Mouse (Mus musculus) midbrain, embryonic 16.5 days (tissue): ENCODE data around the gene Rbms3. TPM values are rescaled to one million over a fixed set of nuclear protein-coding genes. Genes with fewer than 3 reads are reported as not detected.

Experiments used
- ATAC-seq: fragments of 200-750 bp; cut with Nextera tagmentation; 2 replicates; pipeline ENCODE4 v1.8.0; 2017; ENCODE audit warnings: moderate TSS enrichment
- H3K27ac ChIP-seq: fragments of 300-500 bp; sonication (generic); 2 replicates; pipeline ENCODE4 v1.5.1; 2014; ENCODE audit warnings: mild to moderate bottlenecking, low read length, mixed read lengths
- H3K27me3 ChIP-seq: fragments of 300-500 bp; sonication (generic); 2 replicates; pipeline ENCODE4 v1.6.1; 2014; ENCODE audit warnings: low read depth, low read length, mixed read lengths; ENCODE audit not compliant: control insufficient read depth, insufficient read depth
- H3K36me3 ChIP-seq: fragments of 300-500 bp; sonication (generic); 2 replicates; pipeline ENCODE4 v1.6.1; 2014; ENCODE audit warnings: mild to moderate bottlenecking, low read length, moderate library complexity, mixed read lengths; ENCODE audit not compliant: control insufficient read depth, insufficient read depth
- H3K4me1 ChIP-seq: fragments of 300-500 bp; sonication (generic); 2 replicates; pipeline ENCODE4 v1.6.1; 2014; ENCODE audit warnings: mild to moderate bottlenecking, low read length, mixed read lengths; ENCODE audit not compliant: control insufficient read depth, insufficient read depth
- H3K4me2 ChIP-seq: fragments of 300-500 bp; sonication (generic); 2 replicates; pipeline ENCODE4 v1.6.1; 2014; ENCODE audit warnings: mild to moderate bottlenecking, low read length, mixed read lengths
- H3K4me3 ChIP-seq: fragments of 300-500 bp; sonication (generic); 2 replicates; pipeline ENCODE4 v1.5.1; 2014; ENCODE audit warnings: low read depth, mild to moderate bottlenecking, low read length, moderate library complexity, mixed read lengths
- H3K9ac ChIP-seq: fragments of 300-500 bp; sonication (generic); 2 replicates; pipeline ENCODE4 v1.6.1; 2014; ENCODE audit warnings: low read depth, low read length, mixed read lengths
- H3K9me3 ChIP-seq: fragments of 300-500 bp; sonication (generic); replicated peaks from 2 replicates; pipeline ENCODE4 v1.6.1; 2014; ENCODE audit warnings: mild to moderate bottlenecking, low read length, mixed read lengths; ENCODE audit not compliant: control insufficient read depth, poor library complexity, severe bottlenecking
- WGBS: fragments of 180-500 bp; shearing (Covaris S2); extraction: QIAGEN DNeasy Blood & Tissue Kit; methylation state at CpG from one replicate; pipeline ENCODE4 v1.1.7; 2014; 5-methylcytosine and 5-hydroxymethylcytosine counted together
- polyA plus RNA-seq: library from polyadenylated mRNA; unstranded; fragments of >200 nt; fragmentation: Nextera tagmentation; extraction: Ambion mirVana; gene quantifications from 2 replicates; pipeline ENCODE4 v1.2.1, GENCODE M21; 2015

The Rbms3 gene
- polyA plus RNA-seq, 1 experiment from 2014 or later: 65.9 TPM

GRCm38 (mm10) chr9:117113592-117113991 lies 516.1 kb downstream of the Rbms3 start:
- no peak overlapping the region for H3K9ac ChIP-seq
- H3K36me3 ChIP-seq: no peaks in the 10 kb centered on the region
- no peak overlapping the region for H3K4me2 ChIP-seq
- no peak overlapping the region for H3K27ac ChIP-seq
- 56% methylated on average over 2 of the region's 2 CpGs for WGBS
- H3K27me3 ChIP-seq: no peaks in the 10 kb centered on the region
- no peaks in the 10 kb centered on the region for H3K4me1 ChIP-seq
- H3K4me3 ChIP-seq: no peak overlapping the region
- no peak for ATAC-seq
- no peaks in the 10 kb centered on the region for H3K9me3 ChIP-seq

- no peak overlapping the region for H3K4me2 ChIP-seq
Measured at GRCm38 (mm10) chr9:117107926-117108325, 521.8 kb downstream of the Rbms3 start.

GRCm38 (mm10) chr9:117102198-117102930 lies 527.3 kb downstream of the Rbms3 start:
- no peaks in the 10 kb centered on the region for H3K27me3 ChIP-seq
- no peaks in the 10 kb centered on the region for H3K4me1 ChIP-seq
- no peak overlapping the region for H3K4me2 ChIP-seq
- H3K9me3 ChIP-seq: no peaks in the 10 kb centered on the region
- ATAC-seq: no peak
- no peak overlapping the region for H3K4me3 ChIP-seq
- H3K27ac ChIP-seq: no peak overlapping the region
- no peaks in the 10 kb centered on the region for H3K36me3 ChIP-seq
- 47% methylated on average over 19 of the region's 19 CpGs for WGBS
- no peak overlapping the region for H3K9ac ChIP-seq

More at GRCm38 (mm10) chr9:117107926-117108325, 521.8 kb downstream of the Rbms3 start:
- Histone ChIP-seq H3K4me1 (no peaks in the 10 kb centered on the region), H3K27me3 (no peaks in the 10 kb centered on the region), H3K27ac (no peak overlapping the region), H3K4me3 (no peak overlapping the region), H3K9ac (no peak overlapping the region), H3K9me3 (no peaks in the 10 kb centered on the region), H3K36me3 (no peaks in the 10 kb centered on the region)
- ATAC-seq: no peak
- 95% methylated on average over 4 of the region's 4 CpGs for WGBS

- Histone ChIP-seq H3K9ac (no peak overlapping the region), H3K4me1 (no peaks in the 10 kb centered on the region), H3K27ac (no peak overlapping the region), H3K9me3 (no peaks in the 10 kb centered on the region), H3K27me3 (no peaks in the 10 kb centered on the region), H3K4me2 (no peak overlapping the region), H3K36me3 (no peaks in the 10 kb centered on the region), H3K4me3 (no peak overlapping the region)
- no peak for ATAC-seq
- 88% methylated on average over 5 of the region's 5 CpGs for WGBS
Measured at GRCm38 (mm10) chr9:117100181-117100580, 529.5 kb downstream of the Rbms3 start.

GRCm38 (mm10) chr9:117093551-117093950 lies 536.2 kb downstream of the Rbms3 start:
- no peak for ATAC-seq
- no peaks in the 10 kb centered on the region for H3K27me3 ChIP-seq

GRCm38 (mm10) chr9:117092177-117092555 lies 537.5 kb downstream of the Rbms3 start:
- Histone ChIP-seq H3K9me3 (no peaks in the 10 kb centered on the region), H3K4me3 (no peak overlapping the region), H3K4me2 (no peak overlapping the region), H3K9ac (no peak overlapping the region), H3K4me1 (no peaks in the 10 kb centered on the region), H3K27me3 (no peaks in the 10 kb centered on the region), H3K36me3 (no peaks in the 10 kb centered on the region), H3K27ac (no peak overlapping the region)
- ATAC-seq: no peak
- WGBS: 91% methylated on average over 8 of the region's 8 CpGs

More at GRCm38 (mm10) chr9:117093551-117093950, 536.2 kb downstream of the Rbms3 start:
- WGBS: 89% methylated on average over 6 of the region's 6 CpGs
- no peak overlapping the region for H3K9ac ChIP-seq
- H3K36me3 ChIP-seq: no peaks in the 10 kb centered on the region
- no peak overlapping the region for H3K4me3 ChIP-seq
- H3K27ac ChIP-seq: no peak overlapping the region
- no peak overlapping the region for H3K4me2 ChIP-seq
- H3K4me1 ChIP-seq: no peaks in the 10 kb centered on the region
- no peaks in the 10 kb centered on the region for H3K9me3 ChIP-seq

- Histone ChIP-seq H3K27ac (no peak overlapping the region), H3K9me3 (no peaks in the 10 kb centered on the region), H3K27me3 (no peaks in the 10 kb centered on the region), H3K9ac (no peak overlapping the region), H3K4me2 (no peak overlapping the region), H3K4me1 (no peaks in the 10 kb centered on the region), H3K4me3 (no peak overlapping the region), H3K36me3 (no peaks in the 10 kb centered on the region)
- no peak for ATAC-seq
- 87% methylated on average over 9 of the region's 9 CpGs for WGBS
Measured at GRCm38 (mm10) chr9:117091253-117092176, 538.2 kb downstream of the Rbms3 start.

GRCm38 (mm10) chr9:117089409-117090147 lies 540.1 kb downstream of the Rbms3 start:
- H3K27me3 ChIP-seq: no peaks in the 10 kb centered on the region
- H3K9ac ChIP-seq: no peak overlapping the region
- H3K4me3 ChIP-seq: no peak overlapping the region
- no peak overlapping the region for H3K4me2 ChIP-seq
- no peak overlapping the region for H3K27ac ChIP-seq
- H3K4me1 ChIP-seq: no peaks in the 10 kb centered on the region
- WGBS: 85% methylated on average over 12 of the region's 12 CpGs
- H3K36me3 ChIP-seq: no peaks in the 10 kb centered on the region
- 0 out of 2 replicates have a peak, but pooled peaks cover 1% of the 10 kb centered on the region for H3K9me3 ChIP-seq
- no peak for ATAC-seq
